Mouse (Mus musculus) right cerebral cortex, postnatal 14 days (tissue): ENCODE results near the gene Ifi35.
"Not testable (repeated sequence)": the region's sequence is repeated elsewhere in the genome, so short reads cannot be mapped to it uniquely, and the experiment has no call there.

ENCODE experiments used
- DNase-seq: peaks from one replicate; pipeline ENCODE4 v3.0.0; 2022

Gene Ifi35

GRCm38 (mm10) chr11:101448899-101449298 lies 692 bp downstream of the Ifi35 start:
- DNase-seq, result no peak

DNA sequence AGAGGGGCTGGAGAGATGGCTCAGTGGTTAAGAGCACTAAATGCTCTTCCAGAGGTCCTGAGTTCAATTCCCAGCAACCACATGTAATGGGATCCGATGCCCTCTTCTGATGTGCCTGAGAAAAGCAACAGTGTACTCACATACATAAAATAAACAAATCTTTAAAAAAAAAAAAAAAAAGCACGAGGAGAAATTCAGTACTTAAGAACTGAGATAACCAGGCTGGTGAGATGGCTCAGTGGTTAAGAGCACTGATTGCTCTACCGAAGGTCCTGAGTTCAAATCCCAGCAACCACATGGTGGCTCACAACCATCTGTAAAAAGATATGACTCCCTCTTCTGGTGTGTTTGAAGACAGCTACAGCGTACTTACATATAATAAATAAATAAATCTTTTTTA lies 1.4 kb downstream of the Ifi35 start:
- DNase-seq, result not testable (repeated sequence)

DNA sequence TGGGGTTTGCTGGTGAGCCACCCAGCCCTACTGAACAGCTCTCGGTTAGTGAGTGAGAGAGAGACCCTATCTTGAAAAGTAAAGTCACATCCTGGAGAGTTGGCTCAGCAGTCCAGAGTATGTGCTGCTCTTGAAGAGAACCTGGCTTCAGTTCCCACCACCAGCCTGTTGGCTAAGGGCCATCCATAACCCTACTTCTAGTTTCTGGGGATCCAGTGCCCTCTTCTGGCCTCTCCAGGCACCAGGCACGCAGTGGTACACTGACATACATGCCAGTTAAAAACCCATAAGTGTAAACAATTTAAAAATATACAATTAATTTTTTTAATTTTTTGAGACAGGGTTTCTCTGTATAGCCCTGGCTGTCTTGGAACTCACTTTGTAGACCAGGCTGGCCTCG lies 2.2 kb downstream of the Ifi35 start:
- no peak for DNase-seq

DNA sequence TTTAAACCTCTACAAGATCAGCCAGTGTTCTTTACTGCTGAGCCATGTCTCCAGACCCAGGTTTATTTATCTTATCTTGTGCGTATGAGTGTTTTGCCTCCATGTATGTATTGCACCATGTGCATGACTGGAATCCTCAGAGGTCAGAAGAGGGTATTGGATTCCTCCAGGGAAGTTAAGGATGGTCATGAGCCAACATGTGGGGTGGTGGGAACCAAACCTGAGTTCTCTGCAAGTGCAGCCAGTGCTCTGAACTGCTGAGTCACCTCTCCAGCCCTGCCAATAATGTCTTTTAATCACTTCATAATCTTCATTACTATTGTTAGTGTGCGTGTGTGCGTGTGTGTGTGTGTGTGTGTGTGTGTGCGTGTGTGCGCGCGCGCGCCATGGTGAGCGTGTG lies 3.3 kb downstream of the Ifi35 start:
- DNase-seq, result no peak

DNA sequence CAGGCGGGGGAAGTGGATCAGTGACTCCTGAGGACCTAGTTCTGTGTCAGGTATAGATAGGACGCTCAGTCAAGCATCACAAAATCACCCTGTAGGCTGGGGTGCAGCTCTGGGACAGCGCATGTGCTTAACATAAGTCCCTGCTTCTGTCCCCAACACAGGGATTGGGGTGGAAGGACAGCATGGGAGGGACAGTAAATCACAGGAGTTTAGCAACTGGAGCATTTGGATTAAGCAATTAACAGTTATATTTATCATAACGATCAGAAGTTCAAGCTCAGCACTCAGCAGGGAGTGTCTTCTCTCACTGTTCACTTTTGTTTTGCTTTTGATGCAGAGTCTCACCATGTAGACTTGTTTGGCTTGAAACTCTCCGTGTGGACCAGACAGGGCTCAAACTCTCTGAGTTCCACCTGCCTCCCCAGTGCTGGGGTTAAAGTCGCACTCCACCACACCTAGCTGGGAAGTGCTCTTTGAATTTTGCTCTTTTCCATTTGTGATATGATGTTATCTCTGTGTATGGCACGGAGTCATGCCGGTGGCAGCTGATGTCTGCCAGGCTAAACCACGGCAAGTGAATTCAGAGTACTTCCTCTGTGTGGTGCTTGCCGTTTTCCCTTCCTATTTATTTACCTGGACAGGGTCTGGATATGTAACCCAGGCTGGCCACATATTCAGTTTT lies 4.0 kb downstream of the Ifi35 start:
- no peak for DNase-seq

DNA sequence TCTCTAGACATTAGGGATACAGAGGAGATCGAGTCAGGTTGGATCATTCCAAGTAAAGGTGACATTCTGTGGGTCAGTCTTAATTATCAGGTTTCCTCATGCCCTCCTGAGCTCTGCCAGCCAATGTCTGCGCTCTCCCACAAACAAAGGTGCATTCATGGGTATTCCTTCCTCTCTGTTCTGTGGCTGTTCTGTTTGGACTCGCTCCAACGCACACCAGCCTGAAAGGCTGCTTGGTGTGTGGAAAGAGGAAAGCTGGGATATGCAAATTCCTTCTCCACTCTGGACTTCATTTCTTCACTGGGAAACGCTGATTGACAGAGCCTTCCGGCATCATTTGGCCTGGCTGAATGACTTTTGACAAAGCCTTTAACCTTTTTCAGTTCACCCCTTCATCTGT lies 6.5 kb downstream of the Ifi35 start:
- no peak for DNase-seq

DNA sequence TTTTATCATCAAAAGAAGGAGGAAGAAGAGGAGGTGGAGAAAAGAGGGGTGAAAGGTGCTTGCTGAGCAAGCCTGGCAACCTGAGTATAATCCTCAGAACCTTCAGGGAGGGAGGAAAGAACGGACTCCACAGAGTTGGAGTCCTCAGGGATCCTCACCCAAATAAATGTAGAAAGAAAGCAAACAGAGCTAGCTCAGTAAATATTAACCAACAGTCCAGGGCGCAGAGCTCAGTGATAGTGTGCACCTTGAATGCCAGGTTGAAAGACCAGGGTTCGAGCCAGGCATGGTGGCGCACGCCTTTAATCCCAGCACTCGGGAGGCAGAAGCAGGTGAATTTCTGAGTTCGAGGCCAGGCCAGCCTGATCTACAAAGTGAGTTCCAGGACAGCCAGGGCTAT lies 7.4 kb downstream of the Ifi35 start:
- no peak for DNase-seq

DNA sequence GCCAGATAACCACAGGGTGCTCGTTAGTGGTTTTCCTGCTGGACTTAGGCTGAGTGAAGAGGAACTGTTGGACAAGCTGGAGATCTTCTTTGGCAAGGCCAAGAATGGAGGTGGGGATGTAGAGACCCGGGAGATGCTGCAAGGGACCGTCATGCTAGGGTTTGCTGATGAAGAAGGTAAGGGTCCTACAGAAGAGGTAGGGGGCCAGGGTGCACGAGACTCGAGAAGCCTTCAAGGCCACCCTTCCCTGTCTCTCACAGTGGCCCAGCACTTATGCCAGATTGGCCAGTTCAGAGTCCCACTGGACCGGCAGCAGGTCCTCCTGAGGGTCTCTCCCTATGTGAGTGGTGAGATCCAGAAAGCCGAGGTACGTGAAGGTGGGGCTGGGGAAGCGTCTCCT lies 9.4 kb downstream of the Ifi35 start:
- no peak for DNase-seq

DNA sequence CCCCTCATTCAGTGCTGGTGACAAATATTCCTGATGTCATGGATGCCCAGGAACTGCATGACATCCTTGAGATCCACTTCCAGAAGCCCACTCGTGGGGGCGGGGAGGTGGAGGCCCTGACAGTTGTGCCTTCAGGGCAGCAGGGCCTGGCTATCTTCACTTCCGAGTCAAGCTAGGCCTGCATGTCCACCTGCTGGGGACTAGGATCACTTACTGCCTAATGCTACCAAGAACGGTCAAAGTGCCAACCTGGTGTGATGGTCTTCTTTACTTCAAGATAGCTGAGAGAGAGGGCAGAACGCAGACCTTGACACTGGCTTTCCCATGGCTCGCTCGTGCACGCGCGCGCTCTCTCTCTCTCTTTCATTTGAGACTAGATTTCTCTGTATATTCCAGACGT lies 10.0 kb downstream of the Ifi35 start:
- no peak for DNase-seq

- DNase-seq, result no peak
Observed at GRCm38 (mm10) chr11:101459716-101460115, 11.5 kb downstream of the Ifi35 start.

DNA sequence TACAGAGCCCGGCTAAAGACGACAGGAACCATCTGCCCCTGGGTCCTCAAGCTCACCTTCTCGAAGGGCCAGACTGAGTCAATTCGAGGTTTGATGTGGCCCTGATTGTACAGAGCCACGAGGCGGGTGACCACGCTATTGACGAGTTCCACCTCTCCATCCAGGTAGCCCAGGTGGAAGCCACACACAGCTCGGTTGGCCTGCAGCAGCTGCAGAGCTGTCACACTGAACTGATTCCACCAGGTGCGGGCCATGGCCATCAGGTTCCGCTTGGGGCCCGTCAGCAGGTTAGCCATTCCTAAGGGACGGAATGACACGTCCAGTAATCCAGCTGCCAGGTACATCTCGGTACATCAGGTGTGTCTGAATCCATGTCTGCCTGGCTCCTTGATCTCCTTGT lies 12.1 kb downstream of the Ifi35 start:
- DNase-seq, result no peak

GRCm38 (mm10) chr11:101462141-101462540 lies 13.9 kb downstream of the Ifi35 start:
- DNase-seq, result no peak

DNA sequence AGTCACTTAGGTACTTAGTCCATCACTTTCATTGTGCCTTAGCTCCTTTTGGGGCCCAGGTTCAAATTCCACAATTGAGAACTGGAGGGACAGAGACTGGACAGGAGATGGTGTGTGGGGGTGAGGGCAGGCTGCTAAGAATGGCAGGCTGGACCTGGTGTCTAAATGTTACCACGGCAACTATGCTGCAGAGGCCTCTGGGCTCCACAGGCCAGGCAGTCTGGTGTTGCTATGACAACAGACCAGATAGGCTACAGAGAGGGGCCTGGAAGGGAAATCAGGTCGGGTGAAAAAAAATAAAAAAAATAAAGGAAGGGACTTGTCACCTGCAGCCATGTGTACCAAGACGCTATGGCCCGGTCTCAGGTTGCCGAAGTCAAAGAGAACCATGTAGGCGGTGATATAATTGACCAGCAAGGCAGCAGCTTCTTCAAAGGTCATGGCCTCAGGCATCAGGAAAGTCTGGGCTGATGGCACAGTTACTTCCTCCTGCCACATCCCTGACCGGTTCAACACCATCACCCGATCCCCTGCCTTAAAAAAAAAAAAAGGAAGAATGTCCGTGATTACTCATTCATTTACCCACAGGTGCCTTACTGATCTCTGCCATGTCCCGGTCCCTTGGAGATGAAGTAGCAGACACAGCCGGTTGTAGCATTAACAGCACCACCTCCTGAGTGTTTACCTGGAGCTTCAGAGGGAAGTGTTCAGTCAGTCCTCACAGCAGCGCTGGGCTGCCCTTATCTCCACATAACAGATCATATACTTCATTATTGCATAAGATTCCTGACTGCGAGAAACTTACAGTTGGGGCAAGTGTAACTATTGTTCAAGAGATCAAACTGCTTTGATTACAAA lies 14.6 kb downstream of the Ifi35 start:
- no peak for DNase-seq

DNA sequence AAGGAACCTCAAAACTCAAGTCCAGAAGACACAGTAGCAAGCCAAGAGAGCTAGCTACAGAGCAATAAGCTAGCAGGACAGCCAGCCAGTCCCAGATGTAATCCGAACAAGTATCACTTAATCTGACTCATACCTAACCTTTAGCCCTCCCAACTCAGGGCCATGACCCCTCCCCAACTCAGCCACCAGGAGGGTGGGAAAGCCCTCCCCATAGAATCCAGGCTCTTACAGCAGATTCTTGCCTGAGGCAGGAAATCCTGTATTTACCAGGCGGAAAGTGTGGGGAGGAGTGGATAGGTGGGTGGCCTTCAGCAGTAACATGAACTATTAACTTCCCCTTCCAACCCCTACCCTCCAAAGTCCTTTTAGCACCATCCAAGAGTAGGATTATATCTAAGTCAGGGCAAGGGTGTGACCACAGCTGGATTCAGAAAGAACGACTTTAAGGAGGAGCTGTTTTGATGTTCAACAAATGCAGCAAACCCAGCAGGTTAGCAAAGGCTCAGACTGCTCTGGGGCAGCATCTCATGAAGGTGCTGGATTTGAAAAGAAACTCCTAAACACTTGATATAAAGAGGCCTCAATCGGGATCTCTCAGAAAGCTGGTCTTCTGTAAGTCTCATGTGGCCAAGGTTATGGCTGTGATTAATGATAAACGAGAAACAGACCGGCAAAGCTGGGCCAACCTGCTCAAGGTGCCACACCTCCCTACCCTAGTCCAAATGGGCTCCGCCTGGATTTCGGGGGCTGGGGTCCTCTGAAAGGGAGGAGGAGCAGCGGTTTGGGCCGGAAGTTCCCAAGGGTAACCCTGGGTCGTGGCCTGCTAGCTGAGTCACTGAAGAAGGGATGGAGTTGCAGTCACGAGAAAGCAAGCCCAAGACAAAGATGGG lies 16.2 kb downstream of the Ifi35 start, which contains the start of gene Rnd2:
TSS of gene Rnd2 (plus strand) at position 789 of the 890 bp plus-strand sequence.
- DNase-seq, result no peak

DNA sequence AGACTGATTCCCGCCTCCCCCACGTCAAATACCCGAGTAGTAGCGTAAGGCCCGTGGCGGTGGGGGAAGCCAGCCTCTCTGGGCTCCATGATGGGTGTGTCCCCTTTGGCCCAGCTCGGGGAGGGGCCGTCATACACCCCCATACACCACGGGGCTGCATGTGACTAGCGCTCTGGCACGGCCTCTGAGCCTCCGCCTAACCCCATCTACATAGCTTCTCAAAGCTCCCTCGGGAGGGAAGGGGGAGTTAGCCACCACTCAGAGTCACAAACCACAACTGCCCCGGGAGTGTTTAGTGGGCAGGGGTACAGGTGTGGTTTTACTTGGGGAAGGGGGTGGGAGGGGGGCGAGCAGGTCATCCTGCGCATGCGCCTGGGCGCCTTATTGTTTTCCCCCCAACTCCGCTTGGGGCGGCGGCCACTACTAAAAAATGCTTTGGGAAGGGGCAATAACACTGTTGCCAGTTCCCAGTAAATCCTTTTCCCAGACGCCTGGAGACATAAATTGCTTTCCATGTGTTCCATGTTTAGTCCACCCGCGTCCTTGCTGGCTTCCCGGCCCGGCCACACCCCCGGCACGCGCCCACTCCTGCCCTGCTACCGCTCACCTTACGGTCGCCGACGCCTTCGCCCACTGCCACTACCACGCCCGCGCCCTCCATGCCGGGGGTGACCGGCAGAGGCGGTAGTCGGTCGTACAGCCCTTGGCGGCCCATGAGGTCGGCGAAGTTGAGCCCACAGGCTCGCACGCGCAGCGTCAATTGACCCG lies 17.1 kb downstream of the Ifi35 start:
- DNase-seq, result peak; percentile 37

GRCm38 (mm10) chr11:101465869-101466551 lies 17.8 kb downstream of the Ifi35 start, which contains the start of gene Vat1:
Gene Vat1 (minus strand): TSS chr11:101466230.
- peak; percentile 56 for DNase-seq

- not testable (repeated sequence) for DNase-seq
Observed at GRCm38 (mm10) chr11:101466552-101466950, 18.3 kb downstream of the Ifi35 start.

DNA sequence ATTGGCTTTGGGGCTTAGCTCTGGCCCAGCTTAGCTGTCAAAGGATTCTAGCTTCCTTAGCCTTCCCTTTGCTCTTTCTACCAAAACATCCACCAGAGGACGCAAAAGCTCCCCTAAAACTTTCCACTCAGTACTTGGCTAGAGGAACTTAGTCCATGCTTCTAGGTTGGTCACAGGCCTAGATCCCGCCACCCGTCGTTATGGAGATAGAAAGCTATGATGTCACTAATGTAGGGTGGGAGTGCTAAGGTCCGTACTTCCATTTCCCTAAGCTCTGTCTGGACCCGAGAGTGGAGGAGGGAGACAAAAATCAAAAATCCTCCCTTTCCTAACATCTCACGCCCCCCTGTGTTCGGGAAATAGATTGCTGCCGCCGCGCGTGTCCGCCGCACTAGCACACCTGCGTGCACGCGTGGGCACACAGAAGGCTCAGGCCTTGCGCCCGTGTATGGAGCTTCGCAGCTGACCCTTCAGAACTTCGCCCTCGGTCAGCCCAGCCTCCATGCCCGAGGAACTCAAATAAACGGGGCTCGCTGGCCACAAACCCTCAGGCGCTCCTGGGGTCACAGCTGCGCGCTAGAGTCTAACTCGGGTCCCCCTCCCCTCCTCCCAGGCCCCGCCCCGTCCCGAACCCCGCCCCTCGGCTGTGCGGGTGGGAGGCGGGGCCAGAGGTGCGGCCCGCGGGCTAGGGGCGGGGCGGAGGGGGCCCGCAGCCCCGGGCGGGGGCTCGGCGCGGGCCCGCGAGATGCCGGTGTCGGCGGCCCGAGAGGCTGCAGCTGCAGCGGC lies 19.5 kb downstream of the Ifi35 start:
- DNase-seq, result peak; percentile 55

GRCm38 (mm10) chr11:101468263-101468688 lies 20.1 kb downstream of the Ifi35 start:
- no peak for DNase-seq

GRCm38 (mm10) chr11:101468731-101469130 lies 20.5 kb downstream of the Ifi35 start:
- no peak for DNase-seq

GRCm38 (mm10) chr11:101469155-101469554 lies 20.9 kb downstream of the Ifi35 start:
- DNase-seq, result no peak
